Mouse (Mus musculus) myocyte (in vitro differentiated cells): ENCODE data around the gene Fbrsl1.

Source experiments
- MYOG ChIP-seq, 3 experiments: IDR thresholded peaks; one replicate each; pipeline ENCODE4 v1.6.1; 2011; ENCODE audit warnings: control low read depth in 2 of 3, low read depth in 2 of 3, mild to moderate bottlenecking in 2 of 3; ENCODE audit not compliant: insufficient read length in 2 of 3, control insufficient read depth in 1 of 3, insufficient read depth in 1 of 3
- POLR2A ChIP-seq: IDR thresholded peaks from one replicate; pipeline ENCODE4 v1.6.1; 2011; ENCODE audit warnings: low read depth, mild to moderate bottlenecking, control low read depth, moderate library complexity; ENCODE audit not compliant: insufficient read length
- POLR2AphosphoS2 ChIP-seq: IDR thresholded peaks from one replicate; pipeline ENCODE4 v1.6.1; 2011; ENCODE audit warnings: low read depth, control low read depth; ENCODE audit not compliant: insufficient read length
- USF1 ChIP-seq: IDR thresholded peaks from one replicate; pipeline ENCODE4 v1.6.1; 2011; ENCODE audit warnings: low read depth, mild to moderate bottlenecking, control low read depth, moderate library complexity

- TF ChIP-seq POLR2AphosphoS2 (no peak), POLR2A (no peak), USF1 (no peak), MYOG (IDR thresholded peaks at IDR 0.05; ENCODE audit: control insufficient read depth in 1 of 3, insufficient read depth in 1 of 3, insufficient read length in 2 of 3, low read depth in 2 of 3) (no peak)
These were observed 71.4 kb downstream of the Fbrsl1 start for GRCm38 (mm10) chr5:110376802-110377433.
